Mouse (Mus musculus) C2C12 (cell line): ENCODE data around the gene Fam240b. TPM values are rescaled to one million over a fixed set of nuclear protein-coding genes. Genes with fewer than 3 reads are reported as not detected.

ENCODE experiments used
- H3K27me3 ChIP-seq: one replicate; pipeline ENCODE4 v1.6.1; 2011; ENCODE audit not compliant: control insufficient read depth, insufficient read depth, insufficient read length
- H3K36me3 ChIP-seq: one replicate; pipeline ENCODE4 v1.6.1; 2011; ENCODE audit not compliant: control insufficient read depth, insufficient read depth
- H3K4me3 ChIP-seq: one replicate; pipeline ENCODE4 v1.5.1; 2011; ENCODE audit warnings: mild to moderate bottlenecking, control low read depth; ENCODE audit not compliant: poor library complexity, insufficient read depth, severe bottlenecking
- H3K79me2 ChIP-seq: one replicate; pipeline ENCODE4 v1.6.1; 2011; ENCODE audit not compliant: control insufficient read depth, insufficient read depth
- H3K79me3 ChIP-seq: one replicate; pipeline ENCODE4 v1.6.1; 2011; ENCODE audit warnings: low read depth, control low read depth
- H3ac ChIP-seq: one replicate; pipeline ENCODE3; 2011; ENCODE audit warnings: low read depth; ENCODE audit not compliant: control insufficient read depth, insufficient read length
- CEBPB ChIP-seq: IDR thresholded peaks from one replicate; pipeline ENCODE4 v1.6.1; 2011; ENCODE audit warnings: low read depth, mild to moderate bottlenecking, control low read depth, moderate library complexity
- CTCF ChIP-seq: IDR thresholded peaks from one replicate; pipeline ENCODE4 v1.5.1; 2011; ENCODE audit not compliant: control insufficient read depth, insufficient read depth, insufficient read length
- FOSL1 ChIP-seq: IDR thresholded peaks from one replicate; pipeline ENCODE4 v1.8.0; 2011; ENCODE audit warnings: mild to moderate bottlenecking, low read length; ENCODE audit not compliant: poor library complexity, insufficient read depth, severe bottlenecking
- MAX ChIP-seq: IDR thresholded peaks from one replicate; pipeline ENCODE4 v1.6.1; 2011; ENCODE audit warnings: mild to moderate bottlenecking, control low read depth
- MYOD1 ChIP-seq: IDR thresholded peaks from one replicate; pipeline ENCODE4 v1.6.1; 2011; ENCODE audit warnings: low read depth; ENCODE audit not compliant: control insufficient read depth, insufficient read length
- MYOG ChIP-seq: IDR thresholded peaks from one replicate; pipeline ENCODE4 v1.6.1; 2011; ENCODE audit not compliant: control insufficient read depth, insufficient read length; ENCODE audit errors: extremely low read depth
- USF1 ChIP-seq: IDR thresholded peaks from one replicate; pipeline ENCODE4 v1.6.1; 2011; ENCODE audit warnings: low read depth, mild to moderate bottlenecking, control low read depth, moderate library complexity
- polyA plus RNA-seq: library from polyadenylated mRNA; unstranded; fragments of >200 nt; fragmentation: generic; extraction: Trizol; gene quantifications from one replicate; pipeline ENCODE4 v1.2.1, GENCODE M21; 2012; ENCODE audit warnings: missing spikeins

Fam240b gene
- polyA plus RNA-seq, 1 experiment = not detected

GRCm38 (mm10) chr13:64438863-64439452 is 58.6 kb downstream of the Fam240b start:
- TF ChIP-seq CEBPB (no peak), CTCF (peak; percentile 55)
- no peaks in the 10 kb centered on the region for H3K79me2 ChIP-seq
- no peaks in the 10 kb centered on the region for H3K79me3 ChIP-seq
- H3K27me3 ChIP-seq = no peaks in the 10 kb centered on the region
- H3K4me3 ChIP-seq = no peak overlapping the region
- no peaks in the 10 kb centered on the region for H3K36me3 ChIP-seq
- H3ac ChIP-seq = no peak overlapping the region

- TF ChIP-seq USF1 (no peak), FOSL1 (no peak), MYOD1 (no peak), CEBPB (no peak), CTCF (no peak), MAX (no peak), MYOG (no peak)
- H3K4me3 ChIP-seq = no peak overlapping the region
- no peaks in the 10 kb centered on the region for H3K36me3 ChIP-seq
- no peaks in the 10 kb centered on the region for H3K79me3 ChIP-seq
- H3ac ChIP-seq = no peak overlapping the region
- H3K27me3 ChIP-seq = no peaks in the 10 kb centered on the region
- H3K79me2 ChIP-seq = no peaks in the 10 kb centered on the region
Observed at GRCm38 (mm10) chr13:64437801-64438200, 59.8 kb downstream of the Fam240b start.

GRCm38 (mm10) chr13:64432017-64432995 is 65.3 kb downstream of the Fam240b start, which contains the start of gene Cdk20:
Cdk20 (plus strand) TSS chr13:64432314.
- H3K4me3 ChIP-seq = peak within 1 kb of the TSS; percentile 46
- H3K79me2 ChIP-seq = no peaks in the 10 kb centered on the region
- H3K79me3 ChIP-seq = no peaks in the 10 kb centered on the region
- peak within 1 kb of the TSS; percentile 70 for H3ac ChIP-seq
- no peaks in the 10 kb centered on the region for H3K27me3 ChIP-seq
- no peak for TF ChIP-seq FOSL1
- no peak for TF ChIP-seq MYOG
- TF ChIP-seq CTCF = peak; percentile 57
- no peak for TF ChIP-seq CEBPB
- TF ChIP-seq USF1 = peak; percentile 96
- TF ChIP-seq MAX = no peak
- TF ChIP-seq MYOD1 = peak; percentile 77
- no peaks in the 10 kb centered on the region for H3K36me3 ChIP-seq

Other genes starting within 250 kb of the Fam240b start
- gene Cdc14b, start 222.5 kb downstream of the Fam240b start, polyA plus RNA-seq = 4.7 TPM
- 8.3 TPM for gene Aaed1, start 185.1 kb downstream of the Fam240b start, polyA plus RNA-seq
- 462 TPM for gene Ctsl, start 126.9 kb downstream of the Fam240b start, polyA plus RNA-seq
- 6.7 TPM for gene Cdk20, start 65.5 kb downstream of the Fam240b start, polyA plus RNA-seq